Mouse (Mus musculus): Measurements from ENCODE around the gene Gm20518. TPM values are rescaled to one million over a fixed set of nuclear protein-coding genes. Genes with fewer than 3 reads are reported as not detected.

Gm20518 gene
- polyA plus RNA-seq, 1 experiment from 2014 or later: not detected

DNA sequence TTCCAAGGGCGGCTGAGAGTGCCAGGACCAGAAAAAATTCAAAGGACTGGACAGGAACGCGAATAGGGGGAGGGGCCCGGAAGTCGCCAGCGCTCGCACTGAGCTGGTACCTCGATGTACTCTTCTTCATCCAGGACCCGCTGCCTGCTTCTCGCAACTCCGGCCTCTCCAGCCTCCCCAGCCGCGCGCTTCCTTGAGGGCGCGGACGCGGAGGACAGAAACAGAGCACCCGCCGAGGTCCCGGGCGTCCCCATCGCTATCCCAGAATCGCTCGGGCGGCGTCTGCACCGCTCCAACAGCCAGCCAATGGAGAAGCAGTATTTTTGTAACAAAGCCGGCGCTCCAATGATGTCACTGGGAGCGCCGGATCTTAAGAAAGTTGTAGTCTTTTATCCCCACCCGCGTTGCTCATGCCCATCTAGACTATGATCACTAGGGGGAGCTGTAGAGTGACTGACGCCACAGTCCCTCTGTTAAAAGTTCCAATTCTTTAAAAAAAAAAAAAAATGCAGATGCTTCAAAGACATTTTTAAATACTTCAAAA lies 19.7 kb upstream of the Gm20518 start, which contains the start of gene Ess2:
TSS of gene Ess2 (minus strand) at position 297 of the 544 bp plus-strand sequence.
- Histone ChIP-seq H3K4me1 (ENCODE audit: insufficient read depth) (peaks cover 18% of the 10 kb centered on the region), H3K4me3 (ENCODE audit: low read depth, low read length) (peak within 1 kb of the TSS; percentile 69), H3K9me3 (ENCODE audit: low read length) (no peaks in the 10 kb centered on the region), H3K9ac (replicated peaks) (peak within 1 kb of the TSS; percentile 63), H3K36me3 (replicated peaks; ENCODE audit: insufficient read depth, low read length) (peaks cover 24% of the 10 kb centered on the region), H3K27ac (ENCODE audit: low read depth) (no peak within 1 kb of the TSS), H3K27me3 (ENCODE audit: insufficient read depth, low read length) (peaks cover 42% of the 10 kb centered on the region), H3K4me2 (ENCODE audit: low read depth, low read length) (peak within 1 kb of the TSS; percentile 80)
- DNase-seq (peak; percentile 90), ATAC-seq (peak; percentile 98)
- WGBS (ENCODE audit: insufficient replicate concordance): under 1% methylated on average over 35 of the region's 35 CpGs
- TF ChIP-seq EP300 (IDR thresholded peaks at IDR 0.05; ENCODE audit: low read depth) (peak; percentile 53; the same call in 1 of the 2 replicates), CTCF (IDR thresholded peaks at IDR 0.05; ENCODE audit: low read depth) (peak; percentile 88)

DNA sequence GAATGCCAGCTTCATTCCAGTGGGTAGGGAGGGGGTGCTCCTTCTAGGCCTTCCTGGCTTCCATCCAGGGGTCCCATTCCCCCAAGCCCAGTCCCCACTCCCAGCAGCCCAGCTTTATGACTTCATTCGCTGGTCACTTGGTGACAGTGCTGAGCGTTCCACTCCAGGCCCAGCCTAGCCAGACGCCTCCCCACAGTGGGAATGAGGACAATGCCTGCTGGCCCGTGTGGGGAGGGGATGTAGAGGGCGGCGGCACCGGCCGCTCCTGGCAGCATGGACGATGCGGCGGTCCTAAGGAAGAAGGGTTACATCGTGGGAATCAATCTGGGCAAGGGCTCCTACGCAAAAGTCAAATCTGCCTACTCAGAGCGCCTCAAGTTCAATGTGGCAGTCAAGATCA lies 7.0 kb upstream of the Gm20518 start, which contains the start of the genes Dgcr2 and Tssk2:
TSS of gene Dgcr2 (minus strand) at position 101 of the 400 bp plus-strand sequence.
TSS of gene Tssk2 (plus strand) at position 176 of the 400 bp plus-strand sequence.
- Histone ChIP-seq H3K27ac (ENCODE audit: low read depth) (no peak within 1 kb of the TSS), H3K9ac (replicated peaks) (no peak within 1 kb of the TSS), H3K36me3 (replicated peaks; ENCODE audit: insufficient read depth, low read length) (peaks cover 26% of the 10 kb centered on the region), H3K27me3 (ENCODE audit: insufficient read depth, low read length) (no peaks in the 10 kb centered on the region), H3K4me2 (ENCODE audit: low read depth, low read length) (no peak within 1 kb of the TSS), H3K9me3 (ENCODE audit: low read length) (no peaks in the 10 kb centered on the region), H3K4me1 (ENCODE audit: insufficient read depth) (no peaks in the 10 kb centered on the region), H3K4me3 (ENCODE audit: low read depth, low read length) (no peak within 1 kb of the TSS)
- no peak for DNase-seq
- 81% methylated on average over 14 of the region's 14 CpGs for WGBS (ENCODE audit: insufficient replicate concordance)
- TF ChIP-seq CTCF (IDR thresholded peaks at IDR 0.05; ENCODE audit: low read depth): no peak
- no peak for TF ChIP-seq EP300 (IDR thresholded peaks at IDR 0.05; ENCODE audit: low read depth)
- ATAC-seq: no peak

DNA sequence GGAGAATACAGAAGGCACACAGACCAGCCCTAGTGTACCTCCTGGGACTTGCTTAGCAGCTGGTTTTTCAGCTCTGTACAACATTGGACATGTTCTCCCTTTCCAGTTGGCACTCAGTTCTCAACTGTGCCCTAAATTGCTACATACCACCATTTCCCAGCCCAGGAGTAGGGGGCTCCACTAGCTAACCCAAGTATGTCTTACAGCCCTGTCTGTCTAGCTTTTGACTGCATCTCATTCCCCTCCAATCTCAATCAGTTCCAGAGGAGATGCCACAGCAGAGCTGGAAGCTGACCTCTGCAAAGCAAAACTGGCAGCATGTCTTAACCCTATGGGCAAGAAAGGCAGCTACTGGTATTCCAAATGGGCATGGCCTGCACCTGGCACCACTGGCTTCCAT lies 4.6 kb upstream of the Gm20518 start:
- no peak overlapping the region for H3K4me2 ChIP-seq (ENCODE audit: low read depth, low read length)
- H3K36me3 ChIP-seq (replicated peaks; ENCODE audit: insufficient read depth, low read length): peaks cover 3% of the 10 kb centered on the region; the same call in 1 of the 2 replicates
- no peak overlapping the region for H3K4me3 ChIP-seq (ENCODE audit: low read depth, low read length)
- TF ChIP-seq EP300 (IDR thresholded peaks at IDR 0.05; ENCODE audit: low read depth): no peak
- no peak for TF ChIP-seq CTCF (IDR thresholded peaks at IDR 0.05; ENCODE audit: low read depth)
- no peak overlapping the region for H3K9ac ChIP-seq (replicated peaks)
- H3K27me3 ChIP-seq (ENCODE audit: insufficient read depth, low read length): no peaks in the 10 kb centered on the region
- peaks cover 10% of the 10 kb centered on the region for H3K4me1 ChIP-seq (ENCODE audit: insufficient read depth)
- DNase-seq (no peak), ATAC-seq (no peak)
- H3K9me3 ChIP-seq (ENCODE audit: low read length): no peaks in the 10 kb centered on the region
- no peak overlapping the region for H3K27ac ChIP-seq (ENCODE audit: low read depth)

DNA sequence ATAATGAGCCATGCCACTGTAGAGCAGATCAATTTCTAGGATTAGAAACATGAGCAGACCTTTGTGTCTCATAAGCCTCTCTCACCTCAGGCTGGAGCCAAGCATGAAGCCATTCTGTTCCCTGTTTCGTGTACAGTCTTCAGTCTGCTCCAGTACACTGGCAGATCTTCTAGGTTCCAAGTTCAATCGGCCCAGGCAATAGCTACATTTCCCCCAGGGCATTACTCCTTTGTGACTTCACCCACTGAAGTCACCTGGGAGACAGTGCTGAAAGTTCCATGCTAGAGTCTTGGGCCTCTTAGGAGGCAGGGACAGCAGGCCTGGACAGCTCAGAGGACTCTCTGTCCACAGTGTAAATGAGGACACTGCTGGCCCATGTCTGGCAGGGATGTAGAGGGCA lies 2.5 kb upstream of the Gm20518 start, which contains the start of gene Tssk1:
TSS of gene Tssk1 (plus strand) at position 301 of the 400 bp plus-strand sequence.
- H3K4me3 ChIP-seq (ENCODE audit: low read depth, low read length): no peak within 1 kb of the TSS
- no peak within 1 kb of the TSS for H3K4me2 ChIP-seq (ENCODE audit: low read depth, low read length)
- TF ChIP-seq EP300 (IDR thresholded peaks at IDR 0.05; ENCODE audit: low read depth) (no peak), CTCF (IDR thresholded peaks at IDR 0.05; ENCODE audit: low read depth) (no peak)
- no peak within 1 kb of the TSS; the same call in 1 of the 2 replicates for H3K9ac ChIP-seq (replicated peaks)
- ATAC-seq: no peak
- H3K4me1 ChIP-seq (ENCODE audit: insufficient read depth): peaks cover 24% of the 10 kb centered on the region
- H3K36me3 ChIP-seq (replicated peaks; ENCODE audit: insufficient read depth, low read length): no peaks in the 10 kb centered on the region
- no peak for DNase-seq
- H3K27me3 ChIP-seq (ENCODE audit: insufficient read depth, low read length): no peaks in the 10 kb centered on the region
- H3K27ac ChIP-seq (ENCODE audit: low read depth): no peak within 1 kb of the TSS
- WGBS (ENCODE audit: insufficient replicate concordance): 71% methylated on average over 2 of the region's 2 CpGs
- H3K9me3 ChIP-seq (ENCODE audit: low read length): no peaks in the 10 kb centered on the region

DNA sequence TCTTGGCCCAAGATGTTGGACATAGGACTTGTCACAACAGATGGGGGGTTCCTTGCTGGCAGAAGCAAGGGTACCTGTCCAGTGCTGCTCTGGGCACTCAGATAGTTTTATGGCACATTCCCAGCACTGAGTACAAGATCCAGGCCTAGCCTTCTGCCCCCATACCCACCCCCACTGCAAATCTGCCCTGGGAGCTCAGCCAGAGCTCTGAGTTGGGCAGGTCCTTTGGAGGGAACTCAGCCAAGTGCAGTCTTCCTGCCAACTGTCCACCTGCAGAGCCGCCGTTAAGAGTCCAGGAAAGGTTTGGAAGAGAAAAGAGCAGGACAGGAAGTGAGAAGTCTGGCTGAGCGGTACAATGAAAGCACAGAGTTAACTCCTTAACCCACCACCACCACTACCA lies 1.1 kb upstream of the Gm20518 start:
- 48% methylated on average over 3 of the region's 3 CpGs for WGBS (ENCODE audit: insufficient replicate concordance)
- ATAC-seq (peak; percentile 32), DNase-seq (peak; percentile 76)
- peak overlapping the region; percentile 94 for H3K4me2 ChIP-seq (ENCODE audit: low read depth, low read length)
- H3K9me3 ChIP-seq (ENCODE audit: low read length): no peaks in the 10 kb centered on the region
- H3K27ac ChIP-seq (ENCODE audit: low read depth): peak overlapping the region; percentile 98
- peaks cover 24% of the 10 kb centered on the region for H3K4me1 ChIP-seq (ENCODE audit: insufficient read depth)
- no peak overlapping the region; the same call in 1 of the 2 replicates for H3K9ac ChIP-seq (replicated peaks)
- H3K36me3 ChIP-seq (replicated peaks; ENCODE audit: insufficient read depth, low read length): no peaks in the 10 kb centered on the region
- TF ChIP-seq CTCF (IDR thresholded peaks at IDR 0.05; ENCODE audit: low read depth): no peak
- 0 out of 2 replicates have a peak, but pooled peaks have one; percentile 16 for TF ChIP-seq EP300 (IDR thresholded peaks at IDR 0.05; ENCODE audit: low read depth)
- no peak overlapping the region for H3K4me3 ChIP-seq (ENCODE audit: low read depth, low read length)
- H3K27me3 ChIP-seq (ENCODE audit: insufficient read depth, low read length): no peaks in the 10 kb centered on the region

DNA sequence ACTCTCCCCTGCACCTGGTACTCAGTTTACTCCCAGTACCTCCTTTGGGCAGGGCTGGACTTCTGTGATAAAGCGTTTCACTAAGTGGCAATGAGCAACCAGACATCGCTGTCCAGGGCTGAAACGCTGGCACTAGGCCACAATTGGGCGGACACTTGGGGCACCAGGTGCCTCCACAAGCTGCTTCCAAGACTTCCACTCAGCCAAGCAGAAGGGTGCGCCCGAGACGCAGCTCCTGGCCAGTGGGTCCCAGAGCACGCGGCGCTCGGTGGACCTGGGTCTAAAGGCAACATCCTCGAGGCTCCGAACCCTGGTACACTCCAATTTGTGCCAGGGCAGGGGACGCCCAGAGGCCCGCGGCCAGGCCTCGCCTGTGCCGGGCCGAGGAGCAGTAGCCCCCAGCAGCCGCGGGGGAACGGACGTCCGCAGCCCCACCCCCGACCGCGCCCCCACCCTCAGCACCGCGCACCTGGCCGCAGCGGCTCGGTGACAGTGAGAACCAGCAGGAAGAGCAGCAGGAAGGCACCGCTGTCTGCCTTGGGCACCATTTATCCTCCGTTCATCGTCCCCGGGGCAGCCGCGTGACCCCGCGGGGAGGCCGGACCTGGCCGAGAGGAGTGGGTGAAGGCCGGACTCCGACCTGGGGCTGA lies 429 bp downstream of the Gm20518 start:
- H3K27ac ChIP-seq (ENCODE audit: low read depth): peak overlapping the region; percentile 98
- peak overlapping the region; percentile 100 for H3K4me3 ChIP-seq (ENCODE audit: low read depth, low read length)
- ATAC-seq (peak; percentile 60), DNase-seq (peak; percentile 87)
- H3K27me3 ChIP-seq (ENCODE audit: insufficient read depth, low read length): no peaks in the 10 kb centered on the region
- peak overlapping the region; percentile 94 for H3K4me2 ChIP-seq (ENCODE audit: low read depth, low read length)
- TF ChIP-seq EP300 (IDR thresholded peaks at IDR 0.05; ENCODE audit: low read depth): 0 out of 2 replicates have a peak, but pooled peaks have one; percentile 13
- TF ChIP-seq CTCF (IDR thresholded peaks at IDR 0.05; ENCODE audit: low read depth): no peak
- peaks cover 24% of the 10 kb centered on the region for H3K4me1 ChIP-seq (ENCODE audit: insufficient read depth)
- 0% methylated on average over 40 of the region's 44 CpGs for WGBS (ENCODE audit: insufficient replicate concordance)
- H3K36me3 ChIP-seq (replicated peaks; ENCODE audit: insufficient read depth, low read length): no peaks in the 10 kb centered on the region
- H3K9ac ChIP-seq (replicated peaks): peak overlapping the region; percentile 99
- H3K9me3 ChIP-seq (ENCODE audit: low read length): no peaks in the 10 kb centered on the region

Measured in liver, postnatal 0 days (tissue).